Mouse (Mus musculus) CH12.LX (cell line): Measurements from ENCODE around the gene Cblc. TPM values are rescaled to one million over a fixed set of nuclear protein-coding genes. Genes with fewer than 3 reads are reported as not detected.

Experiments used
- DNase-seq: peaks from one replicate; pipeline ENCODE4 v3.0.0-alpha.2; 2013; ENCODE audit errors: extremely low read depth
- H3K27ac ChIP-seq: 2 replicates; pipeline ENCODE4 v1.5.1; 2012; ENCODE audit warnings: low read depth, mild to moderate bottlenecking, control low read depth, moderate library complexity; ENCODE audit not compliant: insufficient read depth
- H3K27me3 ChIP-seq: replicated peaks from 2 replicates; pipeline ENCODE3; 2012; ENCODE audit warnings: inconsistent platforms
- H3K36me3 ChIP-seq, 2 experiments: replicated peaks in 1 of 2; 2 replicates each; pipeline versions ENCODE3 to v1.6.1; 2012; ENCODE audit warnings: inconsistent platforms in 1 of 2, low read length in 1 of 2, mild to moderate bottlenecking in 1 of 2, mixed read lengths in 1 of 2, moderate library complexity in 1 of 2; ENCODE audit not compliant: control insufficient read depth in 1 of 2, insufficient read depth in 1 of 2
- H3K4me1 ChIP-seq, 2 experiments: 2 replicates each; pipeline ENCODE4 v1.6.1; 2012; ENCODE audit warnings: inconsistent platforms in 1 of 2, moderate library complexity in 1 of 2; ENCODE audit not compliant: insufficient read depth in 2 of 2, control insufficient read depth in 1 of 2
- H3K4me2 ChIP-seq: 2 replicates; pipeline ENCODE4 v1.6.1; 2012; ENCODE audit warnings: low read depth, mild to moderate bottlenecking, control low read depth; ENCODE audit not compliant: poor library complexity, insufficient read depth, severe bottlenecking
- H3K4me3 ChIP-seq, 3 experiments: fragments of 150-350 bp in 1 of 3; sonication (generic) in 1 of 3; replicated peaks in 1 of 3; 2 replicates each; pipeline versions ENCODE3 to v1.5.1; 2011 to 2012; ENCODE audit warnings: low read depth in 2 of 3, low read length in 2 of 3, mild to moderate bottlenecking in 2 of 3, moderate library complexity in 2 of 3, control low read depth in 1 of 3, improper control_type of control experiment in 1 of 3, inconsistent platforms in 1 of 3, mixed read lengths in 1 of 3; ENCODE audit not compliant: poor library complexity in 1 of 3
- H3K79me2 ChIP-seq: replicated peaks from 2 replicates; pipeline ENCODE4 v1.6.1; 2012; ENCODE audit warnings: mild to moderate bottlenecking, moderate library complexity; ENCODE audit not compliant: control insufficient read depth, poor library complexity, insufficient read depth, severe bottlenecking; ENCODE audit errors: extremely low read depth
- H3K9ac ChIP-seq: 2 replicates; pipeline ENCODE4 v1.6.1; 2012; ENCODE audit warnings: low read depth, mild to moderate bottlenecking, control low read depth, moderate library complexity; ENCODE audit not compliant: insufficient read depth
- H3K9me3 ChIP-seq: replicated peaks from 2 replicates; pipeline ENCODE3; 2012; ENCODE audit warnings: low read length, inconsistent platforms, mixed read lengths
- CHD2 ChIP-seq: IDR thresholded peaks from 2 replicates; pipeline ENCODE4 v1.6.1; 2011; ENCODE audit warnings: low read length, improper control_type of control experiment
- ELF1 ChIP-seq: IDR thresholded peaks from 2 replicates; pipeline ENCODE4 v1.6.1; 2014; ENCODE audit warnings: low read depth, mild to moderate bottlenecking, inconsistent platforms, low read length, improper control_type of control experiment
- ETS1 ChIP-seq: conservative IDR thresholded peaks from 2 replicates; pipeline ENCODE4 v1.6.1; 2012; ENCODE audit warnings: low read depth, mild to moderate bottlenecking, inconsistent platforms, low read length, improper control_type of control experiment, moderate library complexity
- IRF4 ChIP-seq: IDR thresholded peaks from 2 replicates; pipeline ENCODE4 v1.6.1; 2014; ENCODE audit warnings: low read depth, mild to moderate bottlenecking, inconsistent platforms, low read length, improper control_type of control experiment
- JUN ChIP-seq: IDR thresholded peaks from 2 replicates; pipeline ENCODE4 v1.6.1; 2011; ENCODE audit warnings: low read depth, mild to moderate bottlenecking, low read length, improper control_type of control experiment, moderate library complexity; ENCODE audit not compliant: insufficient read depth
- JUND ChIP-seq: conservative IDR thresholded peaks from 2 replicates; pipeline ENCODE4 v1.6.1; 2011; ENCODE audit warnings: low read depth, low read length, improper control_type of control experiment
- MAFK ChIP-seq: IDR thresholded peaks from 2 replicates; pipeline ENCODE4 v1.6.1; 2011; ENCODE audit warnings: low read length, improper control_type of control experiment; ENCODE audit not compliant: insufficient replicate concordance
- MEF2A ChIP-seq: IDR thresholded peaks from 2 replicates; pipeline ENCODE4 v1.6.1; 2014; ENCODE audit warnings: low read depth, mild to moderate bottlenecking, inconsistent platforms, low read length, improper control_type of control experiment, borderline replicate concordance
- MXI1 ChIP-seq: IDR thresholded peaks from 2 replicates; pipeline ENCODE4 v1.6.1; 2011; ENCODE audit warnings: mild to moderate bottlenecking, low read depth, low read length, improper control_type of control experiment
- MYC ChIP-seq: IDR thresholded peaks from 2 replicates; pipeline ENCODE4 v1.6.1; 2011; ENCODE audit warnings: low read depth, mild to moderate bottlenecking, improper control_type of control experiment, low read length
- UBTF ChIP-seq: IDR thresholded peaks from 2 replicates; pipeline ENCODE4 v1.6.1; 2012; ENCODE audit warnings: low read depth, mild to moderate bottlenecking, inconsistent platforms, low read length, improper control_type of control experiment, moderate library complexity
- USF2 ChIP-seq: conservative IDR thresholded peaks from 2 replicates; pipeline ENCODE4 v1.6.1; 2011; ENCODE audit warnings: low read depth, low read length, improper control_type of control experiment
- ZKSCAN1 ChIP-seq: IDR thresholded peaks from 2 replicates; pipeline ENCODE4 v1.6.1; 2012; ENCODE audit warnings: low read depth, inconsistent platforms, low read length, improper control_type of control experiment, borderline replicate concordance
- ZMIZ1 ChIP-seq: IDR thresholded peaks from 2 replicates; pipeline ENCODE4 v1.6.1; 2012; ENCODE audit warnings: low read depth, mild to moderate bottlenecking, inconsistent platforms, low read length, improper control_type of control experiment
- ZNF384 ChIP-seq: IDR thresholded peaks from 2 replicates; pipeline ENCODE4 v1.6.1; 2012; ENCODE audit warnings: low read depth, low read length, improper control_type of control experiment, inconsistent platforms
- dilution Hi-C: fragments of 300-500 bp; cut with MboI; formaldehyde crosslinking; loops from 2 replicates; pipeline ENCODE4 v1.14.3; 2020; ENCODE audit warnings: low sequenced_read_pairs; ENCODE audit not compliant: extremely low pct_unique_long_range_greater_than_20kb, extremely low pct_ligation_motif_present
- in situ Hi-C: fragments of 300-500 bp; cut with MboI; formaldehyde crosslinking; loops from 3 replicates; pipeline ENCODE4 v1.14.3; 2019; ENCODE audit warnings: low sequenced_read_pairs, low pct_ligation_motif_present, low pct_unique_long_range_greater_than_20kb, mixed read lengths
- polyA plus RNA-seq: library from polyadenylated mRNA; unstranded; fragments of >175 nt; gene quantifications from 2 replicates; pipeline ENCODE4 v1.2.1, GENCODE M21; 2012; ENCODE audit warnings: low read depth; ENCODE audit not compliant: insufficient read length
- total RNA-seq, 2 experiments: library from RNA; depleted of rRNA; stranded (reverse); fragments of 300-350 nt in 1 of 2; fragments of >200 nt in 1 of 2; gene quantifications; 2 replicates each; pipeline ENCODE4 v1.2.3; 2012 to 2014

Cblc gene
- total and polyA plus RNA-seq, 3 experiments: 6.4 to 30.8 (median 13.4) TPM

DNA sequence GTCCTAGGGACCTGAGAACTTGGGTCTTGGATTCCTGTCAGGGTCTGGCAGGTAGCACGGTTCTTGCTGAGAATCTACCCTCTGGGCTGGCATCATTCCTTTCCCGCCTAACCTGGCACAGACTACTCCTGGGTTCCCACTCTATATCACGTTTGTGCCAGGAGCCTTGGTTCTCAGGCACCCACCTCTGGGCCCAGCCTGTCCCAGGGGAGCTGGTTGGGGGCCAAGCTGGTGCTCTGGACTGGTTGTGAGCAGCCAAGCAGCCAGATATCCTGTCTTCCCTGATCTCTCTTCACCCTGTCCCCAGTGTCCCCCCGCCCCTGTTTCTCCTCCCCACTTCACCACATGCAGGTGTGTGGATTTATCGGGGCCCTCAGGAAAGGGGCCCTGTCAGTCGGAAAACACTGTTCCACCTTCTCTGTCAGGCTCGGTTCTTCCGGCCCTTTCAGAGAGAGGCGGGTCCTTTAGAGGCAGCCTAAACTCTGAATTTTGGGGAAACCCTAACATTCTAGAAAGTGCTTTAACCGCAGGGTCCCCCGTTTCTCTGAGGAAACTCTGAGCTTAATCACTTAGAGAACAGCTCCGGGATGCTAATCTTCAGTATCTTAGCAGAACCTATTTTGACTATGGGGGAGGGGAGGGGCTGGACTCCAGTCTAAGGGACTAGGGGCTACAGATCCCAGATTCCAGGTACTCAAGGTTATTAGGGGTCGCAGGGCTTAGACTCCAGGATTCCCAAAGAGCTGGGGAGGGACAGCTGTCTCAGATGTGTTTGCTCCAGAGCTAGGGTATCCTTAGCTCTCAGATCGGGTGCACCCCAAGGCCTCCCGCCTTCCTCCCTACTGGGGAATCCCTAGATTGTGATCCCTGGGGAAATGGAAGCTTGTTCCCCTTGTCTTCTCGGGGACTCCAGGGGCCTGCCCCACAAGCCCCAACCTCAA, 26.9 kb downstream of the Cblc start:
- H3K79me2 ChIP-seq: no peaks in the 10 kb centered on the region
- no peak for DNase-seq
- H3K4me1 ChIP-seq: peaks cover 4 to 17% of the 10 kb centered on the region in 2 experiments; a peak in 3 of 4 replicates
- H3K27me3 ChIP-seq: peaks cover 56% of the 10 kb centered on the region
- no peak for TF ChIP-seq UBTF
- TF ChIP-seq ELF1: 0 out of 2 replicates have a peak, but pooled peaks have one; percentile 10
- no peak for TF ChIP-seq JUN
- TF ChIP-seq, all 38 proteins: peak for 1
- Histone ChIP-seq H3K36me3 (peaks cover 0 to 2% of the 10 kb centered on the region in 2 experiments), H3K4me3 (peak overlapping the region; percentile 43 to 55 (median 51)), H3K9ac (peak overlapping the region; percentile 52), H3K27ac (no peak overlapping the region), H3K4me2 (peak overlapping the region; percentile 72), H3K9me3 (no peaks in the 10 kb centered on the region)
- in situ Hi-C loops: no loop called here
- dilution Hi-C loops: no loop called here

DNA sequence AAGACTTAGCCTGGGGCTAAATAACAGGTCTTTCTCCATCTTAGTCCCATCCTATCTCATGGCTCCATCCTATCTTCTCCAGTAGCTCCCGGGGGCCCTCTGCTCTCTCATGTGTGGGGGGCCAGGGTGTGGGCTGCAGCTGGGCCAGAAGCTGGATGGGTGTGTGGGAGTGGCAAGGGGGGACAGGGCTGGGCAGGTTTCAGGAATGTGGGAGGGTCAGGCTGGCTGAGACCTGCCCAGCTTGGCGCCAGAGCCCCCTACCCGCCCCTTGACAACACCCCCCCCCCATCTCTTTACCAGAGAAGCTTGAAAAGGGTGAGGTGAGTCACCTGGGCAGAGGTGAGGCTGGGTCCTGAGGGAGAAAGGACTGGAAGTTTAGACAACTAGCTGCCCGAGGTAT, 27.6 kb downstream of the Cblc start:
- Histone ChIP-seq H3K4me3 (no peak overlapping the region), H3K27ac (no peak overlapping the region), H3K27me3 (peaks cover 56% of the 10 kb centered on the region), H3K4me2 (no peak overlapping the region), H3K4me1 (peaks cover 4 to 17% of the 10 kb centered on the region in 2 experiments; a peak in 3 of 4 replicates), H3K36me3 (peaks cover 0 to 2% of the 10 kb centered on the region in 2 experiments), H3K9ac (no peak overlapping the region), H3K79me2 (no peaks in the 10 kb centered on the region), H3K9me3 (peaks cover 2% of the 10 kb centered on the region)
- in situ Hi-C loops: no loop called here
- dilution Hi-C loops: no loop called here
- no peak for TF ChIP-seq USF2
- TF ChIP-seq ZMIZ1: no peak
- TF ChIP-seq MYC: no peak
- no peak for TF ChIP-seq ETS1
- TF ChIP-seq MEF2A: no peak
- no peak for TF ChIP-seq MXI1
- TF ChIP-seq ZNF384: no peak
- no peak for TF ChIP-seq MAFK
- no peak for TF ChIP-seq JUND
- TF ChIP-seq IRF4: no peak
- TF ChIP-seq CHD2: no peak
- TF ChIP-seq ZKSCAN1: no peak
- DNase-seq: no peak
